Mouse (Mus musculus) liver, embryonic 14.5 days (tissue): ENCODE data around the gene Akt1. TPM values are rescaled to one million over a fixed set of nuclear protein-coding genes. Genes with fewer than 3 reads are reported as not detected.

Experiments used
- ATAC-seq: fragments of 200-750 bp; cut with Nextera tagmentation; 2 replicates; pipeline ENCODE4 v1.8.0; 2017; ENCODE audit warnings: moderate number of reproducible peaks, mild to moderate bottlenecking, moderate library complexity; ENCODE audit not compliant: insufficient read depth
- DNase-seq, 3 experiments: peaks; one replicate each; pipeline ENCODE4 v3.0.0-alpha.2; 2012 to 2013; ENCODE audit warnings: low read depth in 3 of 3, low spot score in 3 of 3
- H3K27ac ChIP-seq: fragments of 300-500 bp; sonication (generic); 2 replicates; pipeline ENCODE4 v1.5.1; 2014; ENCODE audit warnings: moderate library complexity, mild to moderate bottlenecking, control low read depth, inconsistent platforms
- H3K27me3 ChIP-seq: fragments of 300-500 bp; sonication (generic); 2 replicates; pipeline ENCODE4 v1.6.1; 2014; ENCODE audit warnings: mild to moderate bottlenecking, low read length, moderate library complexity; ENCODE audit not compliant: control insufficient read depth, insufficient read depth
- H3K36me3 ChIP-seq: fragments of 300-500 bp; sonication (generic); replicated peaks from 2 replicates; pipeline ENCODE4 v1.6.1; 2014; ENCODE audit warnings: low read depth; ENCODE audit not compliant: control insufficient read depth, insufficient read depth
- H3K4me1 ChIP-seq, 2 experiments: fragments of 200-500 bp in 1 of 2; fragments of 300-500 bp in 1 of 2; sonication (generic) in 1 of 2; replicated peaks; 2 replicates each; pipeline ENCODE4 v1.6.1; 2012 to 2014; ENCODE audit warnings: antibody characterized with exemption in 1 of 2, inconsistent platforms in 1 of 2, low read length in 1 of 2; ENCODE audit not compliant: control insufficient read depth in 2 of 2, insufficient read depth in 2 of 2
- H3K4me2 ChIP-seq: fragments of 300-500 bp; sonication (generic); 2 replicates; pipeline ENCODE4 v1.6.1; 2014; ENCODE audit warnings: low read depth, mild to moderate bottlenecking, control low read depth, moderate library complexity
- H3K4me3 ChIP-seq, 2 experiments: fragments of 200-500 bp in 1 of 2; fragments of 300-500 bp in 1 of 2; sonication (generic) in 1 of 2; 2 replicates each; pipeline ENCODE4 v1.5.1; 2012 to 2014; ENCODE audit warnings: low read depth in 2 of 2, low read length in 2 of 2, mild to moderate bottlenecking in 2 of 2, control low read depth in 1 of 2, inconsistent platforms in 1 of 2, moderate library complexity in 1 of 2; ENCODE audit not compliant: insufficient read depth in 1 of 2
- H3K9ac ChIP-seq: fragments of 300-500 bp; sonication (generic); replicated peaks from 2 replicates; pipeline ENCODE4 v1.6.1; 2014; ENCODE audit warnings: mild to moderate bottlenecking, control low read depth, moderate library complexity
- H3K9me3 ChIP-seq: fragments of 300-500 bp; sonication (generic); 2 replicates; pipeline ENCODE4 v1.6.1; 2016; ENCODE audit warnings: low read length, mixed read lengths; ENCODE audit not compliant: control insufficient read depth
- CTCF ChIP-seq: IDR thresholded peaks from 2 replicates; pipeline ENCODE4 v1.5.1; 2016; ENCODE audit warnings: antibody characterized with exemption, low read depth, control low read depth
- EP300 ChIP-seq: IDR thresholded peaks from 2 replicates; pipeline ENCODE4 v1.6.1; 2016; ENCODE audit warnings: antibody characterized with exemption, low read depth
- WGBS: fragments of 180-500 bp; shearing (Covaris S2); extraction: QIAGEN DNeasy Blood & Tissue Kit; methylation state at CpG from one replicate; pipeline ENCODE4 v1.1.7; 2014; ENCODE audit not compliant: insufficient replicate concordance; 5-methylcytosine and 5-hydroxymethylcytosine counted together
- polyA plus RNA-seq, 2 experiments: library from polyadenylated mRNA; depleted of rRNA in 1 of 2; stranded (reverse) in 1 of 2; unstranded in 1 of 2; fragments of >200 nt; fragmentation: Nextera tagmentation in 1 of 2; extraction: Ambion mirVana in 1 of 2; gene quantifications; 2 replicates each; pipeline versions ENCODE4 v1.2.1 to v1.2.3; 2012 to 2014

The Akt1 gene
- polyA plus RNA-seq, 2 experiments: 9.9 to 41.2 TPM

DNA sequence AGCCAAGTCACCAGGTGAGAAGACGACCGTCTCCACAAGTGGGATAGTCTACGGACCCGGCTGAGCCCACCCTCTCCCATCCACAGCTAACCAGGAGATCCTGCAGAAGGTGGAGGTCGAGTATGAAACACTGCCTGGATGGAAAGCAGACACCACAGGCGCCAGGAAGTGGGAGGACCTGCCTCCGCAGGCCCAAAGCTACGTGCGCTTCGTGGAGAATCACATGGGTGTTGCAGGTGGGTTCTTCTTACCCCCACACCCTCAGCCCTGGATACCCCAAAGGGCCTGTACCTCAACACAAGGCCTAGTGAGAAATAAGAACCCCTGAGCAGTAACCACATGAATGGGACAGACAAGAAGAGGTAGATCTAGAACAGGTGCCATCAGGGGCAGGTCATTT lies 35.2 kb downstream of the Akt1 start:
- ATAC-seq: no peak
- 74% methylated on average over 10 of the region's 10 CpGs for WGBS

DNA sequence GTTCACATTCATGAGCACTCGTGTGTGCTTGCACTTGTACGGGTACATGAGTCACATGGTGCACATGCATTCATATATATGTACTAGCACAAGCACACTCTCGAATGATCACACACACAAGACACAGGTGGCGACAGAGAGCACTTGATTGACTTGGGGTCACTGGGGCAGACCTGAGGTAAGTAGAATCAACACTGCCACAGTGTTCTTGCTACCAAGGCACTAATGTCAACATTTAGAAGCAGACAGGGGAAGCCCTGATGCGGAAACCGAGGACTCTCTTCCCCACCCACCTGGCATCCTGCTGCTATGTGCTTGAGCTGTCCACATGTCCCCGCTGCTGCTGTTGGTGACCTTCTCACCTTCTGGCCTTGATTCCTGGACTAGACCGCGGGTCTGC lies 41.0 kb downstream of the Akt1 start:
- DNase-seq (no peak), ATAC-seq (no peak)
- peak; percentile 43; the same call in 1 of the 2 replicates for TF ChIP-seq CTCF
- no peak for TF ChIP-seq EP300
- Histone ChIP-seq H3K27me3 (no peaks in the 10 kb centered on the region), H3K36me3 (no peaks in the 10 kb centered on the region), H3K4me3 (no peak overlapping the region), H3K4me1 (peaks cover 5 to 25% of the 10 kb centered on the region in 2 experiments; a peak in 3 of 4 replicates), H3K9ac (no peak overlapping the region), H3K4me2 (no peak overlapping the region), H3K27ac (no peak overlapping the region), H3K9me3 (no peaks in the 10 kb centered on the region)
- 49% methylated on average over 9 of the region's 9 CpGs for WGBS

More for the DNA sequence above, 35.2 kb downstream of the Akt1 start:
- H3K4me3 ChIP-seq: no peak overlapping the region
- no peak overlapping the region for H3K9ac ChIP-seq
- no peaks in the 10 kb centered on the region for H3K9me3 ChIP-seq
- H3K36me3 ChIP-seq: no peaks in the 10 kb centered on the region
- peaks cover 4 to 5% of the 10 kb centered on the region in 2 experiments for H3K4me1 ChIP-seq
- no peak for TF ChIP-seq EP300
- TF ChIP-seq CTCF: no peak
- H3K27ac ChIP-seq: no peak overlapping the region
- no peak overlapping the region for H3K4me2 ChIP-seq
- no peaks in the 10 kb centered on the region for H3K27me3 ChIP-seq
- DNase-seq: no peak

DNA sequence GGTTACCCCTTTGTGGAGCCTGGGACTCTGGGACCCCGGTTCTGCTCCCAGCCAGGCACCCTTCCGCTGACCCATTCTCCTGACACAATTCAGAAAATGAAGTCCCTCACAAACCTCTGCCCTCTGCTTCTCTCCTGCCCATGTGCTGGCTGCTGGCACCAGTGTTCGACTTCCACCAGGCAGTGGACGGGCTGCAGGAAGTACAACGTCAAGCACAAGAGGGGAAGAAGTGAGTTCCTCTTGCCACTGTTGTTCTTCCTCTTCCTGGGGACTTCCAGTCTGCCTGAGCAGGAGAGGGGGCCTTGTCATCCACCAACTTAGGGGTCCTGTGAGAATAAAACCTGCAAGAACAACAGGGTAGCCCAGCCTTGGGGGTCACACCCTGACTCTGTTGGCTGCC lies 41.8 kb downstream of the Akt1 start:
- no peak for ATAC-seq
- Histone ChIP-seq H3K4me1 (peaks cover 5 to 25% of the 10 kb centered on the region in 2 experiments; a peak in 3 of 4 replicates), H3K9me3 (no peaks in the 10 kb centered on the region), H3K9ac (no peak overlapping the region), H3K4me2 (0 out of 2 replicates have a peak overlapping the region, but pooled peaks have one; percentile 3), H3K27ac (no peak overlapping the region), H3K27me3 (no peaks in the 10 kb centered on the region), H3K36me3 (no peaks in the 10 kb centered on the region), H3K4me3 (no peak overlapping the region)
- no peak for DNase-seq
- WGBS: 34% methylated on average over 5 of the region's 5 CpGs
- TF ChIP-seq EP300: no peak
- no peak for TF ChIP-seq CTCF

DNA sequence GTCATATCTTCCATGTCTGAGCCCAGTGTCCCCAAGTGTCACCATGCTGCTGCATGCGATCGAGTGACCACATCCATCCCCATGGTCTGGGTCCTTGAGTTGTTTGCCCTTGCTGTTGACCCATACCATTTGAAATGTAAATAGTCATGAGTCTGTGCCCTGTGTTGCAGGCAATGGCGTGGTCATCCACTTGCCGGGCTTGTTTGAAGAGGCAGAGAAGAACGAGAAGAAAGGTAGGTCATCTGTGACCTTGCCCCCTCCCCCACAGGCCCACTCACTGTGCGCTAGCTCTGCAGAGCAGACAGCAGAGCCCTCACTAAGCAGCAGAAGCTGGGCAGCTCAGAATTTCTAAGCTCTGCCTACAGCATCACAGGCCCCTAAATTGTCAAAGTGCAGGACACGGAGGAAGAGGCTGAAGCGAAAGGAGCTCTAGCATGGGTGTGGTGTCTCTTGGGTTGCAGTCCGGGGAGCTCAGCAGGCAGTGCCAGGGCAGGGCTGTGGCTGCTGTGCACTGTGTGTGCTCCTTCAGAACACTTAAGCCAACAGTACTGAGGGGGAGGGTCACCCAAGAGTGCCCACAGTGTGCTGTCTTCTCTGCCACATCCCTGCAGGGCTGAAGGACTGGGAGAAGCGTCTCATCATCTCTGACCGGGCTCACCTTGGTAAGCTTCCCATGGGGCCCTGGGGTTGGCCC lies 42.5 kb downstream of the Akt1 start:
- WGBS: 61% methylated on average over 11 of the region's 11 CpGs
- H3K4me3 ChIP-seq: no peak overlapping the region
- H3K9me3 ChIP-seq: no peaks in the 10 kb centered on the region
- peaks cover 5 to 25% of the 10 kb centered on the region in 2 experiments; a peak in 3 of 4 replicates for H3K4me1 ChIP-seq
- no peak overlapping the region for H3K27ac ChIP-seq
- ATAC-seq: no peak
- 0 out of 2 replicates have a peak overlapping the region, but pooled peaks have one; percentile 3 for H3K4me2 ChIP-seq
- no peaks in the 10 kb centered on the region for H3K27me3 ChIP-seq
- DNase-seq: no peak
- H3K9ac ChIP-seq: no peak overlapping the region
- no peak for TF ChIP-seq CTCF
- TF ChIP-seq EP300: no peak
- no peaks in the 10 kb centered on the region for H3K36me3 ChIP-seq

DNA sequence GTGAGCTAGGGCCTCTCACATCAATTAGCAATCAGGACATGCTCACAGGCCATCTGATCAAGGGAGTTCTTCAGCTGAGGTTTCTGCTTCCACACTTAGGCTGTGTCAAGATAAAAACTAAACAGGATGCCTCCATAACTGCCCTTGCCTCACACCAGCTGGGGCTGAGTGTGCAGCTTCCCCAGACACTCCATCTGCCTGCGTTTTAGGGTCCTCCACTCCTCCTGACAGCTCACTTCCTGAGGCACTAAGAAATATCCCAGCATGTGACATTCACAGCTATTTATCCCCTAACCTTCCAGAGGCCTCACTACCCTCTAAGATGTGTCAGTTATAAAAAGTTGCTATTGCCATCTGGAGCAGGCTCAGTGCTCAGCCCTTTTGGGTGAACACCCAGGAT lies 43.2 kb downstream of the Akt1 start:
- Histone ChIP-seq H3K4me3 (no peak overlapping the region), H3K9ac (no peak overlapping the region), H3K9me3 (no peaks in the 10 kb centered on the region), H3K4me2 (no peak overlapping the region), H3K27ac (no peak overlapping the region), H3K4me1 (peaks cover 5 to 25% of the 10 kb centered on the region in 2 experiments; a peak in 3 of 4 replicates), H3K27me3 (no peaks in the 10 kb centered on the region), H3K36me3 (no peaks in the 10 kb centered on the region)
- no peak for TF ChIP-seq CTCF
- TF ChIP-seq EP300: no peak
- no peak for ATAC-seq
- WGBS: 17% methylated on average over 1 of the region's 1 CpGs
- no peak for DNase-seq
